Mouse (Mus musculus) cerebral cortex, adult 2 months (tissue): ENCODE results near the gene Ap2s1.

ENCODE experiments used
- WGBS: fragments of 180-500 bp; shearing (Covaris S2); methylation state at CpG from one replicate; pipeline ENCODE4 v1.1.7; 2018; 5-methylcytosine and 5-hydroxymethylcytosine counted together

Ap2s1 gene

GRCm38 (mm10) chr7:16752016-16752415, 13.8 kb downstream of the Ap2s1 start:
- WGBS: 67% methylated on average over 12 of the region's 12 CpGs

GRCm38 (mm10) chr7:16755362-16756017, 17.3 kb downstream of the Ap2s1 start:
- 71% methylated on average over 17 of the region's 17 CpGs for WGBS

GRCm38 (mm10) chr7:16758872-16759574, 20.8 kb downstream of the Ap2s1 start:
- WGBS: 50% methylated on average over 10 of the region's 11 CpGs

GRCm38 (mm10) chr7:16760292-16760691, 22.1 kb downstream of the Ap2s1 start:
- 49% methylated on average over 8 of the region's 8 CpGs for WGBS

GRCm38 (mm10) chr7:16761005-16761481, 22.8 kb downstream of the Ap2s1 start:
- WGBS: 57% methylated on average over 10 of the region's 10 CpGs

GRCm38 (mm10) chr7:16761630-16762029, 23.4 kb downstream of the Ap2s1 start:
- 71% methylated on average over 5 of the region's 5 CpGs for WGBS

GRCm38 (mm10) chr7:16763463-16764218, 25.4 kb downstream of the Ap2s1 start:
- WGBS: 83% methylated on average over 7 of the region's 7 CpGs

GRCm38 (mm10) chr7:16766443-16766842, 28.2 kb downstream of the Ap2s1 start:
- 52% methylated on average over 2 of the region's 2 CpGs for WGBS

- WGBS: 84% methylated on average over 5 of the region's 5 CpGs
Measured at GRCm38 (mm10) chr7:16775888-16776287, 37.7 kb downstream of the Ap2s1 start.

GRCm38 (mm10) chr7:16780076-16780475, 41.9 kb downstream of the Ap2s1 start:
- 67% methylated on average over 5 of the region's 5 CpGs for WGBS

- WGBS: 3% methylated on average over 34 of the region's 34 CpGs
Measured at GRCm38 (mm10) chr7:16780825-16781554, 42.8 kb downstream of the Ap2s1 start, which contains the start of gene Slc1a5. Slc1a5 (plus strand) TSS chr7:16781340.

GRCm38 (mm10) chr7:16781555-16781815, 43.3 kb downstream of the Ap2s1 start:
- WGBS: 2% methylated on average over 10 of the region's 10 CpGs

GRCm38 (mm10) chr7:16781816-16782554, 43.8 kb downstream of the Ap2s1 start:
- 2% methylated on average over 60 of the region's 60 CpGs for WGBS

- 51% methylated on average over 11 of the region's 11 CpGs for WGBS
Measured at GRCm38 (mm10) chr7:16782555-16783125, 44.4 kb downstream of the Ap2s1 start.

- WGBS: 75% methylated on average over 10 of the region's 10 CpGs
Measured at GRCm38 (mm10) chr7:16783224-16783688, 45.0 kb downstream of the Ap2s1 start.

GRCm38 (mm10) chr7:16783758-16784415, 45.7 kb downstream of the Ap2s1 start:
- 73% methylated on average over 17 of the region's 17 CpGs for WGBS

GRCm38 (mm10) chr7:16784498-16784976, 46.3 kb downstream of the Ap2s1 start:
- 83% methylated on average over 10 of the region's 10 CpGs for WGBS

- 80% methylated on average over 8 of the region's 8 CpGs for WGBS
Measured at GRCm38 (mm10) chr7:16785541-16786083, 47.4 kb downstream of the Ap2s1 start.

- 83% methylated on average over 5 of the region's 5 CpGs for WGBS
Measured at GRCm38 (mm10) chr7:16792316-16792715, 54.1 kb downstream of the Ap2s1 start.
